Mouse (Mus musculus): ENCODE results near the gene Tdrd7. TPM values are rescaled to one million over a fixed set of nuclear protein-coding genes. Genes with fewer than 3 reads are reported as not detected.

Gene Tdrd7
- 19.1 and 19.2 TPM in 2 replicates for polyA plus RNA-seq (2014; fragmentation: Nextera tagmentation; extraction: Ambion mirVana)

DNA sequence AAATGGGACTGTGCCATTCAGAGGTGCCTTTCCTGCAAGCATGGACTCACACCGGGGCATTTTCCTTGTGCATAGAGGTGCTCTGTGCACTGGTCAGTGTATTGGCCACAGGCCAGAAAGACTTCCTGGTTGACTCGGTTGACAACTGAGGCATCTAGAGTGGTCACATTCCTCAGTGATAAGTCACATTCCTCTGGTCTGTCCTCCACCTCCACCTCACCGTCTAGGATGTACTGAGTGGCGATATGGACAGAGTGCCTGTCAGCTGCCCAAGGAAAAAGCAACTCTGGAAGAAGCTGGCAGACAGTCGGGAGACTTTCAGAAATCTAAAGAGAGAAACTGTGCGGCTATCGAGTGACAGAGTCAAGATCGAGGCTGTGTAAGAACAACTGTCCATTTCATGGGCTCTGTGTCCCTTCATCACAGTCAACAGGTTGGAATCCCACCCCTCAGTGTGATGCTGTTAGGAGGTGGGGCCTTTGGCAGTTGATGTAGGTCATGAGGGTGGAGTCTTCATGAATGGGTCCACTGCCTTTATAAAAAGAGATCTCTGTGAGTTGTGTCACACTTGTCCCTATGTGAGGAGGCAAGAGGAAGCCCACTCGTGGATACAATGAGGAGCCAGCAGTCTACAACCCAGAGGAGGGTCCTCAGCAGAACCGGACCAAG, at the start of gene Tdrd7:
Gene Tdrd7, plus strand, starts transcription at position 564 of the 669 bp plus-strand sequence.
- Histone ChIP-seq H3K4me2 (peak within 1 kb of the TSS; percentile 67), H3K9ac (ENCODE audit: low read depth, low read length) (peak within 1 kb of the TSS; percentile 47), H3K4me3 (ENCODE audit: low read depth, low read length) (peak within 1 kb of the TSS; percentile 23), H3K4me1 (ENCODE audit: control insufficient read depth, insufficient read depth, low read length) (peaks cover 35% of the 10 kb centered on the region), H3K27me3 (ENCODE audit: control insufficient read depth, insufficient read depth, low read length) (no peaks in the 10 kb centered on the region), H3K27ac (ENCODE audit: low read depth, low read length) (peak within 1 kb of the TSS; percentile 75), H3K9me3 (replicated peaks; ENCODE audit: control insufficient read depth, low read length) (no peaks in the 10 kb centered on the region), H3K36me3 (ENCODE audit: control insufficient read depth, insufficient read depth, low read length) (no peaks in the 10 kb centered on the region)
- ATAC-seq (replicated peaks; ENCODE audit: insufficient number of reproducible peaks, low FRiP score, low TSS enrichment) = peak; percentile 62; the same call in 1 of the 2 replicates
- 25% methylated on average over 10 of the region's 10 CpGs for whole genome bisulfite sequencing (ENCODE audit: insufficient replicate concordance)

- Histone ChIP-seq H3K9me3 (replicated peaks; ENCODE audit: control insufficient read depth, low read length) (no peaks in the 10 kb centered on the region), H3K27me3 (ENCODE audit: control insufficient read depth, insufficient read depth, low read length) (no peaks in the 10 kb centered on the region), H3K4me1 (ENCODE audit: control insufficient read depth, insufficient read depth, low read length) (no peaks in the 10 kb centered on the region), H3K27ac (ENCODE audit: low read depth, low read length) (no peak overlapping the region), H3K36me3 (ENCODE audit: control insufficient read depth, insufficient read depth, low read length) (no peaks in the 10 kb centered on the region), H3K4me2 (no peak overlapping the region), H3K4me3 (ENCODE audit: low read depth, low read length) (no peak overlapping the region), H3K9ac (ENCODE audit: low read depth, low read length) (no peak overlapping the region)
- ATAC-seq (replicated peaks; ENCODE audit: insufficient number of reproducible peaks, low FRiP score, low TSS enrichment) = no peak
- WGBS (ENCODE audit: insufficient replicate concordance) = 67% methylated on average over 7 of the region's 7 CpGs
Observed at GRCm38 (mm10) chr4:45917091-45917490, 48.0 kb upstream of the Tdrd7 start.

DNA sequence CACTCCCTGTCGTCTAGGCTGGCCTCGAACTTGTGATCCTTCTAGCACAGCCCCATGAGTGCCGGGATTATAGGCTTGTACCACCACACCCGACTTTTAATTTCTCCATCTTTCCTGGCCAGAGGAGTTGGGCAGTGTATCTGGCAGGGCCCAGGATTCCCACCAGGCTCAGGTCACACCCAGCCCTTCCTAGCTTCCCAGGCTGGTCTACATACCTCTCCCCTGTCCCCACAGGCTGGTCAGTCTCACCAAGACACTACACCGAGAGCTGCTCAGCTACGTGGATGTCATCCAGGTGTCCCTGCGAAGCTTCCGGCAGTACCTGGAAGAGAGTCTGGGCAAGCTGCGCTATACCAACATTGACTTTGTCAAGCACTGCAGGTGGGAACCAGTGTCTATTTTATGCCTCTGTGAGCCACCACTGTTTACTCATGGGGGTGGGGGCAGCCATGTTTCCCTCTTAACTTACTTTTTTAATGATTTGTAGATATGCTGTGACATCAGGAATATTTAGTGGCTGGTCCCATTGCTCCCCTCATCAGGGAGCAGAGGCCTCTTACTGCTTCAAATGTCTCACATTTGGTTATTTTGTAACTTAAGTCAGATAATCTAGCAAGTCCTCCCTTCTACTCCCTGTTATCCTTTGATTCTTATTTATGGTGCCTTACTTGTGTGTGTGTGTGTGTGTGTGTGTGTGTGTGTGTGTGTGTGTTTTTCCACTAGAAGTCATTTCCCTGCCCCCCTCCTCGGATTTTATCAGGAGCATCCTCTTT, 43.3 kb upstream of the Tdrd7 start:
- Histone ChIP-seq H3K27ac (ENCODE audit: low read depth, low read length) (no peak overlapping the region), H3K9ac (ENCODE audit: low read depth, low read length) (no peak overlapping the region), H3K27me3 (ENCODE audit: control insufficient read depth, insufficient read depth, low read length) (no peaks in the 10 kb centered on the region), H3K36me3 (ENCODE audit: control insufficient read depth, insufficient read depth, low read length) (no peaks in the 10 kb centered on the region), H3K4me2 (no peak overlapping the region), H3K9me3 (replicated peaks; ENCODE audit: control insufficient read depth, low read length) (no peaks in the 10 kb centered on the region), H3K4me3 (ENCODE audit: low read depth, low read length) (no peak overlapping the region), H3K4me1 (ENCODE audit: control insufficient read depth, insufficient read depth, low read length) (no peaks in the 10 kb centered on the region)
- ATAC-seq (replicated peaks; ENCODE audit: insufficient number of reproducible peaks, low FRiP score, low TSS enrichment) = no peak
- 83% methylated on average over 10 of the region's 10 CpGs for WGBS (ENCODE audit: insufficient replicate concordance)

GRCm38 (mm10) chr4:45924011-45924410, 41.1 kb upstream of the Tdrd7 start:
- no peak overlapping the region for H3K4me2 ChIP-seq
- no peaks in the 10 kb centered on the region for H3K36me3 ChIP-seq (ENCODE audit: control insufficient read depth, insufficient read depth, low read length)
- no peak overlapping the region for H3K9ac ChIP-seq (ENCODE audit: low read depth, low read length)
- H3K27me3 ChIP-seq (ENCODE audit: control insufficient read depth, insufficient read depth, low read length) = no peaks in the 10 kb centered on the region
- no peaks in the 10 kb centered on the region for H3K9me3 ChIP-seq (replicated peaks; ENCODE audit: control insufficient read depth, low read length)
- no peak overlapping the region for H3K4me3 ChIP-seq (ENCODE audit: low read depth, low read length)
- no peaks in the 10 kb centered on the region for H3K4me1 ChIP-seq (ENCODE audit: control insufficient read depth, insufficient read depth, low read length)
- no peak overlapping the region for H3K27ac ChIP-seq (ENCODE audit: low read depth, low read length)
- no peak for ATAC-seq (replicated peaks; ENCODE audit: insufficient number of reproducible peaks, low FRiP score, low TSS enrichment)
- WGBS (ENCODE audit: insufficient replicate concordance) = 78% methylated on average over 4 of the region's 4 CpGs

DNA sequence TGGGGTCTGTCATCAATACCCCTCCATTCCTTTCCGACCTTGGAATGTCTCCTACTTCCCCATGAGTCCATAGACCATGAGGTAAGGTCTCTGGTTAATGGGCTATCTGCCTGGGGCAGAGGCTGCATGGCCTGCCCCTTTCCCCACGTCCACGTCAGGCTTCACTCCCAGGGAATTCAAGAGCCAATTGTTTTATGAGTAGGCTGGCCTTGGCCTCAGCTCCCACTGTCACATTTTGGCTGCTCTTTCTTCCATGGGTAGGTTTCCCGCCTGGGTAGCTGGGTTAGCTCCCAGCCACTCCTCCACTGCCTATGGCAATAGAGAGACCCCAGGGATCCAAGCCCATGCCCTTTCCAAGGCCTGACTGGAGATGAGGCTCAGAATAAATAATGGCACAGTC, 36.6 kb upstream of the Tdrd7 start:
- Histone ChIP-seq H3K9me3 (replicated peaks; ENCODE audit: control insufficient read depth, low read length) (no peaks in the 10 kb centered on the region), H3K4me1 (ENCODE audit: control insufficient read depth, insufficient read depth, low read length) (no peaks in the 10 kb centered on the region)

DNA sequence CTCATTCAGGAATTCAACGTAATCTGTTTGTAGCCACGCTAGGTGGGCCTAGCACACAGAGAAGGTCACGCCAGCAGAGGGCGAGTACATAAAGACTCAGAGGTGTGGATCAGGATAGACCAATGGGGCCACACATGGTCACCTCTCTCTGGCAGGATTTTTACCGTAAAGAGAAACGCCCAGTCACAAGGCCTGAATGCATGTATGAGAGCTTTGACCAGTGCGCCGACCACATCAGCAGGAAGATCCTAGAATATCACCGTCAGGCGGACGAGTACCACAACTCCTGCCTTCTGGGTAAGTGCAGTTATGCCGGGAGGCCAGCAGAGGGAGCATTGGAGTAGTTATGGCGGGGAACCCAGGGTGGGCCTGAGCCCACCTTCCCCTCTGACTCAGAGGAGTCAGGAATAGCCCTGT, 23.5 kb upstream of the Tdrd7 start:
- no peak overlapping the region for H3K27ac ChIP-seq (ENCODE audit: low read depth, low read length)
- no peaks in the 10 kb centered on the region for H3K36me3 ChIP-seq (ENCODE audit: control insufficient read depth, insufficient read depth, low read length)
- no peak overlapping the region for H3K4me3 ChIP-seq (ENCODE audit: low read depth, low read length)
- no peaks in the 10 kb centered on the region for H3K9me3 ChIP-seq (replicated peaks; ENCODE audit: control insufficient read depth, low read length)
- peak overlapping the region; percentile 42; the same call in 1 of the 2 replicates for H3K4me2 ChIP-seq
- no peaks in the 10 kb centered on the region for H3K4me1 ChIP-seq (ENCODE audit: control insufficient read depth, insufficient read depth, low read length)
- WGBS (ENCODE audit: insufficient replicate concordance) = 23% methylated on average over 13 of the region's 13 CpGs
- H3K27me3 ChIP-seq (ENCODE audit: control insufficient read depth, insufficient read depth, low read length) = no peaks in the 10 kb centered on the region
- ATAC-seq (replicated peaks; ENCODE audit: insufficient number of reproducible peaks, low FRiP score, low TSS enrichment) = no peak
- no peak overlapping the region for H3K9ac ChIP-seq (ENCODE audit: low read depth, low read length)

More for the DNA sequence above, 36.6 kb upstream of the Tdrd7 start:
- H3K27ac ChIP-seq (ENCODE audit: low read depth, low read length) = no peak overlapping the region
- no peaks in the 10 kb centered on the region for H3K36me3 ChIP-seq (ENCODE audit: control insufficient read depth, insufficient read depth, low read length)
- no peak overlapping the region for H3K4me2 ChIP-seq
- ATAC-seq (replicated peaks; ENCODE audit: insufficient number of reproducible peaks, low FRiP score, low TSS enrichment) = no peak
- no peak overlapping the region for H3K9ac ChIP-seq (ENCODE audit: low read depth, low read length)
- WGBS (ENCODE audit: insufficient replicate concordance) = 76% methylated on average over 4 of the region's 4 CpGs
- no peaks in the 10 kb centered on the region for H3K27me3 ChIP-seq (ENCODE audit: control insufficient read depth, insufficient read depth, low read length)
- no peak overlapping the region for H3K4me3 ChIP-seq (ENCODE audit: low read depth, low read length)

DNA sequence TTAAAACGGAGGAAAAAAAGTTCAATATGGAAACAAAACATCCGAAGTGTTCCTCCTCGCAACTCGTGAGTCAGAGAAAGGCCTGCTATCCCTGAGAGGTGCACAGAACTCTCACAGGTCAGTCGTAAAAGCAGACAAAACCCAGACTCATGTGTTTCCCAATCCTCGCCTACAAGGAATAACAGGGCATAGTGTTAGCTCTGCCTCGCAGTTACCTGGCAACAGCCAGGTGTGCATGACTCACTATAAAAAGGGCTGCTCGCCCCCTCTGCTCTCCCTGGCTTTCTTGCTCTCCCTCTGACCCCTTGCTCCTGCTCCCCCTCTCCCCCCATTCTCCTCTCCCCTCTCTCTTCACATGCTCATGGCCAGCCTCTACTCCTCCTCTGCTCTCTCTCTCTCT, 17.4 kb upstream of the Tdrd7 start:
- Histone ChIP-seq H3K27ac (ENCODE audit: low read depth, low read length) (no peak overlapping the region), H3K4me2 (no peak overlapping the region), H3K4me1 (ENCODE audit: control insufficient read depth, insufficient read depth, low read length) (0 out of 2 replicates have a peak, but pooled peaks cover 2% of the 10 kb centered on the region), H3K9ac (ENCODE audit: low read depth, low read length) (no peak overlapping the region), H3K4me3 (ENCODE audit: low read depth, low read length) (no peak overlapping the region), H3K9me3 (replicated peaks; ENCODE audit: control insufficient read depth, low read length) (no peaks in the 10 kb centered on the region), H3K27me3 (ENCODE audit: control insufficient read depth, insufficient read depth, low read length) (no peaks in the 10 kb centered on the region), H3K36me3 (ENCODE audit: control insufficient read depth, insufficient read depth, low read length) (no peaks in the 10 kb centered on the region)
- no peak for ATAC-seq (replicated peaks; ENCODE audit: insufficient number of reproducible peaks, low FRiP score, low TSS enrichment)
- 75% methylated on average over 8 of the region's 8 CpGs for WGBS (ENCODE audit: insufficient replicate concordance)

DNA sequence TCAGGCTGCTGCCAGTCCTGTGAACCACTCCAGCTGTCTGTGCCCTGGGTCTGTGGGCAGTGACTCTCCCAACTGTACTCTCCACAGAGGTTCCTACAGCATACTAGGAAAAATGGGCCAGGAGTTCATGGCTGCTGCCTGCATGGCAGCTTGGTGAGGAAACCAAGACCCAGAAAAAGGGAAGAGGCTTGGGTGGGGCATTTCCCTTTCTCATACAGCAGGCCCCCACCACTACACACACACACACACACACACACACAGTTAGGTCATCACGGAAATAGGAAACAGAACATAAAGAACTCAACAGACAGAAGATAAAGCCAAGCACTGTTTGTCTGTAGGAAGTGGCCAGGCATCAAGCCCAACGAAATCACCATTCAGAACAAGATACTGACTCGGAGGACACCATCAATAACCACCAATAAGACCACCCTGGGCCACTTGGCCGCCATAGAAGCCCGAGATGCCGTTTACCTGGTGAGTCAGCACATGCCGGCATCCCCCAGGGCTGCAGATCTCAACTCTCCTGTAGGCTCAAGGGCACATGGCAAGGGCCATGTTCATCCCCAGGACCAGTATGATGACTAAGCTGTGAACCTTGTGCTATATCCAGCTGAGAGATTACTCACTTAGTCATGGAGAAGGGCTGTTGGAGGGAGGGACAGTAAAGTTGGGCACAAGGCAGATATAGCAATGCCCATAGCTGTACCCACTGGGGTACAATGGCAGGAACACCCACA, 15.9 kb upstream of the Tdrd7 start:
- H3K36me3 ChIP-seq (ENCODE audit: control insufficient read depth, insufficient read depth, low read length) = no peaks in the 10 kb centered on the region
- no peak overlapping the region for H3K9ac ChIP-seq (ENCODE audit: low read depth, low read length)
- H3K4me1 ChIP-seq (ENCODE audit: control insufficient read depth, insufficient read depth, low read length) = 0 out of 2 replicates have a peak, but pooled peaks cover 2% of the 10 kb centered on the region
- H3K27ac ChIP-seq (ENCODE audit: low read depth, low read length) = no peak overlapping the region
- H3K27me3 ChIP-seq (ENCODE audit: control insufficient read depth, insufficient read depth, low read length) = no peaks in the 10 kb centered on the region
- 72% methylated on average over 7 of the region's 7 CpGs for WGBS (ENCODE audit: insufficient replicate concordance)
- no peak overlapping the region for H3K4me3 ChIP-seq (ENCODE audit: low read depth, low read length)
- H3K9me3 ChIP-seq (replicated peaks; ENCODE audit: control insufficient read depth, low read length) = no peaks in the 10 kb centered on the region
- H3K4me2 ChIP-seq = no peak overlapping the region
- no peak for ATAC-seq (replicated peaks; ENCODE audit: insufficient number of reproducible peaks, low FRiP score, low TSS enrichment)

Data from heart, embryonic 11.5 days (tissue).